Mouse (Mus musculus) C2C12 (cell line): Measurements from ENCODE around the gene Mthfsd.

Experiments
- CEBPB ChIP-seq: IDR thresholded peaks from one replicate; pipeline ENCODE4 v1.6.1; 2011; ENCODE audit warnings: low read depth, mild to moderate bottlenecking, control low read depth, moderate library complexity
- CTCF ChIP-seq: IDR thresholded peaks from one replicate; pipeline ENCODE4 v1.5.1; 2011; ENCODE audit not compliant: control insufficient read depth, insufficient read depth, insufficient read length
- MAX ChIP-seq: IDR thresholded peaks from one replicate; pipeline ENCODE4 v1.6.1; 2011; ENCODE audit warnings: mild to moderate bottlenecking, control low read depth
- USF1 ChIP-seq: IDR thresholded peaks from one replicate; pipeline ENCODE4 v1.6.1; 2011; ENCODE audit warnings: low read depth, mild to moderate bottlenecking, control low read depth, moderate library complexity

- no peak for TF ChIP-seq CEBPB
- TF ChIP-seq CTCF = peak; percentile 95
- no peak for TF ChIP-seq MAX
- no peak for TF ChIP-seq USF1
These were observed 4.0 kb downstream of the Mthfsd start for GRCm38 (mm10) chr8:121104049-121104818.
